Mouse (Mus musculus) thymus, adult 2 months (tissue): ENCODE data around the gene Casp3.

Experiments used
- CTCF ChIP-seq: fragments of 200-500 bp; IDR thresholded peaks from 2 replicates; pipeline ENCODE4 v1.5.1; 2012; ENCODE audit warnings: mild to moderate bottlenecking, control low read depth, low read length, moderate library complexity, borderline replicate concordance; ENCODE audit not compliant: control insufficient read depth, poor library complexity, insufficient read depth; ENCODE audit errors: extremely low read depth
- POLR2A ChIP-seq: fragments of 200-500 bp; IDR thresholded peaks from 2 replicates; pipeline ENCODE4 v1.6.1; 2012; ENCODE audit warnings: mild to moderate bottlenecking, low read length, control low read depth, moderate library complexity; ENCODE audit not compliant: control insufficient read depth, poor library complexity, insufficient read depth; ENCODE audit errors: extremely low read depth

- no peak for TF ChIP-seq POLR2A
- no peak for TF ChIP-seq CTCF
These were observed 43.1 kb upstream of the Casp3 start for GRCm38 (mm10) chr8:46573964-46574363.
